Mouse (Mus musculus): Measurements from ENCODE around the gene Rrp12. TPM values are rescaled to one million over a fixed set of nuclear protein-coding genes. Genes with fewer than 3 reads are reported as not detected.
A peak's percentile ranks its signal among the peaks of the same experiment; 100 is the strongest.
"Not testable (repeated sequence)": the region's sequence is repeated elsewhere in the genome, so short reads cannot be mapped to it uniquely, and the experiment has no call there.

Rrp12 gene
- polyA plus RNA-seq, 1 experiment from 2014 or later = 19.2 TPM

GRCm38 (mm10) chr19:41857816-41858310 lies 38.1 kb downstream of the Rrp12 start:
- no peaks in the 10 kb centered on the region for H3K4me1 ChIP-seq (ENCODE audit: control insufficient read depth, insufficient read depth, low read length)
- H3K9ac ChIP-seq (ENCODE audit: low read depth, low read length) = no peak overlapping the region
- H3K36me3 ChIP-seq (ENCODE audit: control insufficient read depth, insufficient read depth, low read length) = peaks cover 9% of the 10 kb centered on the region
- H3K27me3 ChIP-seq (ENCODE audit: control insufficient read depth, insufficient read depth, low read depth, low read length) = no peaks in the 10 kb centered on the region
- WGBS = 88% methylated on average over 3 of the region's 3 CpGs
- no peak overlapping the region for H3K4me3 ChIP-seq (ENCODE audit: low read depth, low read length)
- no peak for ATAC-seq
- no peak overlapping the region for H3K27ac ChIP-seq (ENCODE audit: low read length)
- no peak overlapping the region for H3K4me2 ChIP-seq (ENCODE audit: low read length)
- no peaks in the 10 kb centered on the region for H3K9me3 ChIP-seq (replicated peaks; ENCODE audit: control insufficient read depth, low read length, poor library complexity, severe bottlenecking)

- Histone ChIP-seq H3K27ac (ENCODE audit: low read length) (no peak overlapping the region), H3K4me2 (ENCODE audit: low read length) (no peak overlapping the region), H3K4me3 (ENCODE audit: low read depth, low read length) (no peak overlapping the region), H3K4me1 (ENCODE audit: control insufficient read depth, insufficient read depth, low read length) (no peaks in the 10 kb centered on the region), H3K9me3 (replicated peaks; ENCODE audit: control insufficient read depth, low read length, poor library complexity, severe bottlenecking) (no peaks in the 10 kb centered on the region), H3K27me3 (ENCODE audit: control insufficient read depth, insufficient read depth, low read depth, low read length) (no peaks in the 10 kb centered on the region), H3K36me3 (ENCODE audit: control insufficient read depth, insufficient read depth, low read length) (peaks cover 5% of the 10 kb centered on the region), H3K9ac (ENCODE audit: low read depth, low read length) (no peak overlapping the region)
- WGBS = 91% methylated on average over 5 of the region's 5 CpGs
- no peak for ATAC-seq
These were observed 38.7 kb downstream of the Rrp12 start for GRCm38 (mm10) chr19:41857086-41857762.

- H3K27ac ChIP-seq (ENCODE audit: low read length) = no peak overlapping the region
- peaks cover 18% of the 10 kb centered on the region for H3K4me1 ChIP-seq (ENCODE audit: control insufficient read depth, insufficient read depth, low read length)
- H3K36me3 ChIP-seq (ENCODE audit: control insufficient read depth, insufficient read depth, low read length) = no peaks in the 10 kb centered on the region
- no peak for ATAC-seq
- no peaks in the 10 kb centered on the region for H3K27me3 ChIP-seq (ENCODE audit: control insufficient read depth, insufficient read depth, low read depth, low read length)
- H3K9ac ChIP-seq (ENCODE audit: low read depth, low read length) = no peak overlapping the region
- 92% methylated on average over 4 of the region's 4 CpGs for WGBS
- H3K9me3 ChIP-seq (replicated peaks; ENCODE audit: control insufficient read depth, low read length, poor library complexity, severe bottlenecking) = no peaks in the 10 kb centered on the region
- H3K4me2 ChIP-seq (ENCODE audit: low read length) = no peak overlapping the region
- H3K4me3 ChIP-seq (ENCODE audit: low read depth, low read length) = no peak overlapping the region
These were observed 43.5 kb downstream of the Rrp12 start for GRCm38 (mm10) chr19:41852423-41852822.

GRCm38 (mm10) chr19:41850719-41851543 lies 45.0 kb downstream of the Rrp12 start:
- no peak for ATAC-seq
- Histone ChIP-seq H3K27ac (ENCODE audit: low read length) (peak overlapping the region; percentile 71), H3K9me3 (replicated peaks; ENCODE audit: control insufficient read depth, low read length, poor library complexity, severe bottlenecking) (no peaks in the 10 kb centered on the region), H3K4me2 (ENCODE audit: low read length) (peak overlapping the region; percentile 10; the same call in 1 of the 2 replicates), H3K36me3 (ENCODE audit: control insufficient read depth, insufficient read depth, low read length) (no peaks in the 10 kb centered on the region), H3K9ac (ENCODE audit: low read depth, low read length) (peak overlapping the region; percentile 1; the same call in 1 of the 2 replicates), H3K4me1 (ENCODE audit: control insufficient read depth, insufficient read depth, low read length) (peaks cover 26% of the 10 kb centered on the region), H3K27me3 (ENCODE audit: control insufficient read depth, insufficient read depth, low read depth, low read length) (no peaks in the 10 kb centered on the region), H3K4me3 (ENCODE audit: low read depth, low read length) (no peak overlapping the region)
- WGBS = 16% methylated on average over 14 of the region's 14 CpGs

- peak overlapping the region; percentile 71 for H3K27ac ChIP-seq (ENCODE audit: low read length)
- peaks cover 29% of the 10 kb centered on the region for H3K4me1 ChIP-seq (ENCODE audit: control insufficient read depth, insufficient read depth, low read length)
- H3K27me3 ChIP-seq (ENCODE audit: control insufficient read depth, insufficient read depth, low read depth, low read length) = no peaks in the 10 kb centered on the region
- no peak for ATAC-seq
- 11% methylated on average over 6 of the region's 6 CpGs for WGBS
- peak overlapping the region; percentile 1; the same call in 1 of the 2 replicates for H3K9ac ChIP-seq (ENCODE audit: low read depth, low read length)
- H3K4me3 ChIP-seq (ENCODE audit: low read depth, low read length) = no peak overlapping the region
- no peaks in the 10 kb centered on the region for H3K36me3 ChIP-seq (ENCODE audit: control insufficient read depth, insufficient read depth, low read length)
- H3K9me3 ChIP-seq (replicated peaks; ENCODE audit: control insufficient read depth, low read length, poor library complexity, severe bottlenecking) = no peaks in the 10 kb centered on the region
- peak overlapping the region; percentile 10; the same call in 1 of the 2 replicates for H3K4me2 ChIP-seq (ENCODE audit: low read length)
These were observed 45.8 kb downstream of the Rrp12 start for GRCm38 (mm10) chr19:41850021-41850718.

GRCm38 (mm10) chr19:41847992-41848851 lies 47.8 kb downstream of the Rrp12 start, which contains the start of gene Frat2:
Gene Frat2, minus strand, starts transcription at chr19:41848132.
- Histone ChIP-seq H3K4me2 (ENCODE audit: low read length) (peak within 1 kb of the TSS; percentile 91), H3K27me3 (ENCODE audit: control insufficient read depth, insufficient read depth, low read depth, low read length) (no peaks in the 10 kb centered on the region), H3K9me3 (replicated peaks; ENCODE audit: control insufficient read depth, low read length, poor library complexity, severe bottlenecking) (no peaks in the 10 kb centered on the region), H3K4me1 (ENCODE audit: control insufficient read depth, insufficient read depth, low read length) (peaks cover 29% of the 10 kb centered on the region), H3K27ac (ENCODE audit: low read length) (peak within 1 kb of the TSS; percentile 95), H3K36me3 (ENCODE audit: control insufficient read depth, insufficient read depth, low read length) (no peaks in the 10 kb centered on the region), H3K4me3 (ENCODE audit: low read depth, low read length) (peak within 1 kb of the TSS; percentile 79), H3K9ac (ENCODE audit: low read depth, low read length) (peak within 1 kb of the TSS; percentile 81)
- under 1% methylated on average over 72 of the region's 72 CpGs for WGBS
- peak; percentile 96 for ATAC-seq

- ATAC-seq = peak; percentile 78
- H3K9ac ChIP-seq (ENCODE audit: low read depth, low read length) = peak overlapping the region; percentile 81
- H3K27ac ChIP-seq (ENCODE audit: low read length) = peak overlapping the region; percentile 95
- H3K36me3 ChIP-seq (ENCODE audit: control insufficient read depth, insufficient read depth, low read length); H3K27me3 ChIP-seq (ENCODE audit: control insufficient read depth, insufficient read depth, low read depth, low read length); H3K9me3 ChIP-seq (replicated peaks; ENCODE audit: control insufficient read depth, low read length, poor library complexity, severe bottlenecking): not testable (repeated sequence)
- H3K4me2 ChIP-seq (ENCODE audit: low read length) = peak overlapping the region; percentile 91
- peaks cover 29% of the 10 kb centered on the region for H3K4me1 ChIP-seq (ENCODE audit: control insufficient read depth, insufficient read depth, low read length)
- H3K4me3 ChIP-seq (ENCODE audit: low read depth, low read length) = peak overlapping the region; percentile 79
- under 1% methylated on average over 45 of the region's 53 CpGs for WGBS
These were observed 48.4 kb downstream of the Rrp12 start for GRCm38 (mm10) chr19:41847614-41847991.

- 1% methylated on average over 41 of the region's 64 CpGs for WGBS
- H3K36me3 ChIP-seq (ENCODE audit: control insufficient read depth, insufficient read depth, low read length) = no peaks in the 10 kb centered on the region
These were observed 48.8 kb downstream of the Rrp12 start for GRCm38 (mm10) chr19:41847091-41847581.

More at GRCm38 (mm10) chr19:41847091-41847581, 48.8 kb downstream of the Rrp12 start:
- H3K4me1 ChIP-seq (ENCODE audit: control insufficient read depth, insufficient read depth, low read length) = peaks cover 29% of the 10 kb centered on the region
- peak; percentile 47 for ATAC-seq
- H3K27ac ChIP-seq (ENCODE audit: low read length) = peak overlapping the region; percentile 95
- H3K4me2 ChIP-seq (ENCODE audit: low read length) = peak overlapping the region; percentile 91
- no peaks in the 10 kb centered on the region for H3K9me3 ChIP-seq (replicated peaks; ENCODE audit: control insufficient read depth, low read length, poor library complexity, severe bottlenecking)
- H3K27me3 ChIP-seq (ENCODE audit: control insufficient read depth, insufficient read depth, low read depth, low read length) = no peaks in the 10 kb centered on the region
- H3K4me3 ChIP-seq (ENCODE audit: low read depth, low read length) = peak overlapping the region; percentile 79
- peak overlapping the region; percentile 81 for H3K9ac ChIP-seq (ENCODE audit: low read depth, low read length)
